Mouse (Mus musculus): Measurements from ENCODE around the gene Syap1.
"Not testable (repeated sequence)": the region's sequence is repeated elsewhere in the genome, so short reads cannot be mapped to it uniquely, and the experiment has no call there.

DNA sequence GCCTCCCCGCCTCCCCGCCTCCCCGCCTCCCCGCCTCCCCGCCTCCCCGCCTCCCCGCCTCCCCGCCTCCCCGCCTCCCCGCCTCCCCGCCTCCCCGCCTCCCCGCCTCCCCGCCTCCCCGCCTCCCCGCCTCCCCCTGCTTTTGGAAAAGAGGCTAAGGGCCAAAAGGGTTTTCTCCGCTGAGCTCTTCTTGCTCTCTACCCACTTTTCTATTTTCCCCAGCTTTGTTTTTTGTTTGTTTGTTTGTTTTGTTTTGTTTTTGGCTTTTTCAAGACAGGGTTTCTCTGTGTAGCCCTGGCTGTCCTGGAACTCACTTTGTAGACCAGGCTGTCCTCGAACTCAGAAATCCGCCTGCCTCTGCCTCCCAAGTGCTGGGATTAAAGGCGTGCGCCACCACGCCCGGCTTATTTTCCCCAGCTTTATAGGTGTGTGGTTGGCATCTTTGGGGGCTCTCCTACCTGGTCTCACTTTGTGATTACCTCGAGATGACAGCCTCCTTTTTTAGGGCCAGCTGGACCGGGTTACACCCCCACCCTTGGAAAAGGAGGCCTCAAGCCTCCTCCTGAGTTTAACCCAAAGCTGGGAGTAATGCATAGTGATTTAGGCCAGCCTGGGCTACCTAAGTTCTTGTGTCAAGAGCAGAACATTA lies 452 bp upstream of the Syap1 start:
- not testable (repeated sequence) for TF ChIP-seq CTCF, POLR2A (IDR thresholded peaks at IDR 0.05; ENCODE audit: insufficient read depth, low read depth, low read length)

All from olfactory bulb, adult 2 months (tissue).